Mouse (Mus musculus) heart, embryonic 12.5 days (tissue): ENCODE results near the gene Slc35c2. TPM values are rescaled to one million over a fixed set of nuclear protein-coding genes. Genes with fewer than 3 reads are reported as not detected.

Experiments used
- ATAC-seq: fragments of 200-750 bp; cut with Nextera tagmentation; 2 replicates; pipeline ENCODE4 v1.8.0; 2017; ENCODE audit warnings: moderate TSS enrichment, moderate library complexity; ENCODE audit not compliant: insufficient number of reproducible peaks, low FRiP score
- H3K27ac ChIP-seq: fragments of 300-500 bp; sonication (generic); 2 replicates; pipeline ENCODE4 v1.5.1; 2016; ENCODE audit warnings: mild to moderate bottlenecking, moderate library complexity; ENCODE audit not compliant: poor library complexity, severe bottlenecking
- H3K27me3 ChIP-seq: fragments of 300-500 bp; sonication (generic); replicated peaks from 2 replicates; pipeline ENCODE4 v1.6.1; 2016; ENCODE audit warnings: mild to moderate bottlenecking, moderate library complexity
- H3K36me3 ChIP-seq: fragments of 300-500 bp; sonication (generic); 2 replicates; pipeline ENCODE4 v1.6.1; 2016; ENCODE audit warnings: mild to moderate bottlenecking, moderate library complexity
- H3K4me1 ChIP-seq: fragments of 300-500 bp; sonication (generic); replicated peaks from 2 replicates; pipeline ENCODE4 v1.6.1; 2016; ENCODE audit warnings: mild to moderate bottlenecking
- H3K4me2 ChIP-seq: fragments of 300-500 bp; sonication (generic); 2 replicates; pipeline ENCODE4 v1.6.1; 2016; ENCODE audit warnings: mild to moderate bottlenecking, moderate library complexity
- H3K4me3 ChIP-seq: fragments of 300-500 bp; sonication (generic); 2 replicates; pipeline ENCODE4 v1.5.1; 2016; ENCODE audit warnings: mild to moderate bottlenecking
- H3K9ac ChIP-seq: fragments of 300-500 bp; sonication (generic); 2 replicates; pipeline ENCODE4 v1.6.1; 2016; ENCODE audit warnings: mild to moderate bottlenecking, moderate library complexity
- H3K9me3 ChIP-seq: fragments of 300-500 bp; sonication (generic); replicated peaks from 2 replicates; pipeline ENCODE4 v1.6.1; 2016; ENCODE audit warnings: mild to moderate bottlenecking, moderate library complexity
- WGBS: fragments of 180-500 bp; shearing (Covaris S2); methylation state at CpG from one replicate; pipeline ENCODE4 v1.1.7; 2016; 5-methylcytosine and 5-hydroxymethylcytosine counted together
- polyA plus RNA-seq: library from polyadenylated mRNA; unstranded; fragments of >200 nt; fragmentation: Nextera tagmentation; extraction: Ambion mirVana; gene quantifications from 2 replicates; pipeline ENCODE4 v1.2.1, GENCODE M21; 2016

Gene Slc35c2
- polyA plus RNA-seq, 1 experiment from 2014 or later = 39.7 TPM

DNA sequence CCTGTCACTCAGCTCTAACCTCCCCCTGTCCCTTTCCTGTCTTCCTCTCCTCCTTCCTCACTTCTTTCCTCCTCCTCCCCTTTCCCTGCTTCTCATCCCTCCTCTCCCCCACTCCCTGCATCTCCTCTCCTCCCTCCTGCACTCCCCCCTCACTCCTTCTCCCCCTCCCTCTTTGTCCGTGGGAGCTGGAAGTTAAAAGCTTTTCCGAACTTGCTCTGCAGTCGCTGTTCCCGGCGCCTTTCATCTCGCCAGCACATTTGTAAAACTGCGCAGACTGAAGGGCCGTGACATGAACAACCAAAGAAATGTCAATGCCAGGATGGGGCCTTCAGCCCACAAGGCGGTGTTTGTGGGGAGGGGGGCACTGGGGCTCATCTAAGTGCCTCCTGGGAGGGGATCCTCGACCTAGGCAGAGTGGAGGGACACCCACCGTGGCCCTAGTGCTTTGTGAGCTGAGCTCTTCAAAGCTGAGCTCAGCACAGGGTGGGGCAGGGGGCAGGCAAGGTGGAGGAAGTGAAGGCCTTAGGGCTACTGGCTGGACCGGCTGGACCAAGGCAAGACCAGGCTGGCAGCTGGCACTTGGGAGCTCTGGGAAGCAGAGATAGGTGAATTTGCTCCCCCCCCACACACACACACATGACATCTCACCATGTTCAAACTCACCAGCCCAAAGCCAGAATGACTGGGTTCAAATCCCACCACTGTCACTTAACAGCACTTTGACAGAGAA lies 49.1 kb downstream of the Slc35c2 start:
- Histone ChIP-seq H3K27ac (no peak overlapping the region), H3K4me3 (no peak overlapping the region), H3K4me2 (no peak overlapping the region), H3K9ac (no peak overlapping the region), H3K4me1 (peaks cover 15% of the 10 kb centered on the region), H3K27me3 (peaks cover 99% of the 10 kb centered on the region), H3K36me3 (no peaks in the 10 kb centered on the region), H3K9me3 (no peaks in the 10 kb centered on the region)
- ATAC-seq = no peak
- WGBS = 13% methylated on average over 12 of the region's 12 CpGs

DNA sequence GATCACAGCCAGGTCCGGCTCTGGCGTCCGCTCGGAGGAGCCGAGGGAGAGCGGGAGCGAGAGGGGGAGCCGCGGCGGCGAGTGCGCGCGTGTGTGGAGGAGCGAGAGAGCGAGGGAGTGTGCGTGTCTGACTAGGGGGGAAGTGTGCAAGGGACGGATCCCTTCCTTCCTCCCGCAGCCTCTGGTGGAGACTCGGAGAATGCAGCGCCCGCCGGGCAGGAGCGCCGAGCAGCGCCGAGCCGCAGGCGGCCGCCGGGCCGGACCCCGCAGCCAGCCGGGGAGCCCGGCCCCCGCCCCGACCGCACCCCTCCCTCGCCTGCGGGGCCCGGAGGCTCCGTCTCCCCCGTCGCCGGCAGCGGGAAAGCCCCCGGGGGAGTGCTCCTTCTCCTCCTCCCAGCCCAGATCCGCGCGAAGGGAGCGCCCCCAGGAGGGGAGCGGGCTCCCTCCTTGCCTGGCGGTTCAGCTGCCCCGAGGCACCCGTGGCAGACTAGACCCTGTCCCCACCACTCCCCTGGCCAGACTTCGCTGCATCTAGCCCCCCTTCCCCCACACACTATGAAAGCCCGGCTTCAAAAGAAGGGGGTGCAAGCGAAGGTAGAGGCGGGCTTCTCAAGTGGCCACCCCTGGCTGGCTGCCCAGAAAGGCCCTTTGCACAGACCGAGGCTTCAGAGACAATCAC lies 52.9 kb downstream of the Slc35c2 start, which contains the start of gene Cdh22:
Gene Cdh22 (minus strand): TSS at position 241 of the 679 bp plus-strand sequence.
- peaks cover 18% of the 10 kb centered on the region for H3K4me1 ChIP-seq
- under 1% methylated on average over 55 of the region's 60 CpGs for WGBS

DNA sequence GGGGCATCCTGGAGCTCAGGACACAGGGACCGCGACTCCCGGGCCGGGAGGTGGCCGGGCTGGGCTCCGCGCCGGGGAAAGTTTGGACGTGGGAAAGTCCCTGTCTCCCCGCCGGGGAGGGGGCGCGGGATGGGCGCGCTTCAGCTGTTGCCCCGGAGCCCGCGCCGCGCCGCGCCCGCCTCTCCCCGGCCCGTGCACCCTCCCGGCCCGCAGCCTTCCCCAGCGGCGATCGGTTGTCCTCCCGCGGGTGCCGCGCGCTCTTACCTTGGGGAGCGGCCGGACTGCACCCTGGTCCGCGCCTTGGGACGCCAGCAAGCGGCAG lies 53.4 kb downstream of the Slc35c2 start:
- H3K4me1 ChIP-seq = peaks cover 18% of the 10 kb centered on the region
- no peak overlapping the region for H3K27ac ChIP-seq
- no peaks in the 10 kb centered on the region for H3K9me3 ChIP-seq
- H3K27me3 ChIP-seq = peaks cover 99% of the 10 kb centered on the region
- ATAC-seq = 0 out of 2 replicates have a peak, but pooled peaks have one; percentile 27
- H3K4me3 ChIP-seq = peak overlapping the region; percentile 55
- WGBS = under 1% methylated on average over 33 of the region's 41 CpGs
- H3K9ac ChIP-seq = peak overlapping the region; percentile 49
- H3K4me2 ChIP-seq = peak overlapping the region; percentile 94
- no peaks in the 10 kb centered on the region for H3K36me3 ChIP-seq

More for the DNA sequence above, 52.9 kb downstream of the Slc35c2 start, which contains the start of gene Cdh22:
- Histone ChIP-seq H3K27ac (no peak within 1 kb of the TSS), H3K4me2 (peak within 1 kb of the TSS; percentile 94), H3K36me3 (no peaks in the 10 kb centered on the region), H3K9me3 (no peaks in the 10 kb centered on the region), H3K27me3 (peaks cover 99% of the 10 kb centered on the region), H3K4me3 (peak within 1 kb of the TSS; percentile 55), H3K9ac (peak within 1 kb of the TSS; percentile 49)
- ATAC-seq = peak; percentile 63; the same call in 1 of the 2 replicates

DNA sequence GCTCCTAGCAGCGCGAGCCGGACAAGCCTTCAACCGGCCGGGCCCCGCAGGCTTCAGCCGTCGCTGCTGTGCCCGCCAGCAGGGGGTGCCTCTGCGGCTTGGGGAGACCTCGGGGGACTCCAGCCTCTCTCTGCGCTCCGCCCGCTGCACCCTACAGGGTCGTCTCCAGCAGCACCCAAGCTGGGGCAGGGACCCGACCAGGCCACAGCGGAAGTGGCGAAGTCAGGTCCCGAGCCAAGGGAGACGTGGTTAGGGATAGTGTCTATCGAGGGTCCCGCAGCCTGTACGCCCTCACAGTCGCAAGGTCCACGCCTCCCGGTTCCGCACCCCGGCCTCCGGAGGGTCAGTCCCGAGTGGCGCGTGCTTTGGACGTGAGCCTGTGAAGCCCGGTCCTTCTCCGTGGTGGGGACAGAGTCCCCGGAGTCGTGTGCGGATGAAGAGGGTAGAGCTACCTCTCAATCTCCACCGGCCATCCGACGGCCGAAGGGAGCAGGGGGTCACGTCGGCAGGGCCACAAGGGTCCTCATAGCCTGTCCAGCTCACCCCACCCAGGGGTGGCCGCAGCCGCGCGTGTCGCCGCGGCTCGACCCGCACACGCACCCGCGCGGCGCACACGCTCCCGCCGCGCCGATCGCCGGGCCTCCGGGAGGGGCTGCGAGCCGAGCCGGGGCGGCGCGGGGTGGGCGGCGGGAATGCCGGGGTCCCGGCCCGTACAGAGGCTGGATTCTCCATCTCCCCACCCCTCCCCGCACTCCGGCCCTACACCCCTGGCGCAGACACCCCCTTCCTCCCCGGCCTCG lies 54.0 kb downstream of the Slc35c2 start:
- Histone ChIP-seq H3K4me1 (peaks cover 18% of the 10 kb centered on the region), H3K9me3 (no peaks in the 10 kb centered on the region), H3K27me3 (peaks cover 99% of the 10 kb centered on the region), H3K9ac (peak overlapping the region; percentile 49; the same call in 1 of the 2 replicates), H3K4me3 (peak overlapping the region; percentile 55), H3K36me3 (no peaks in the 10 kb centered on the region), H3K27ac (no peak overlapping the region), H3K4me2 (peak overlapping the region; percentile 94)
- under 1% methylated on average over 78 of the region's 82 CpGs for WGBS
- ATAC-seq = 0 out of 2 replicates have a peak, but pooled peaks have one; percentile 27

DNA sequence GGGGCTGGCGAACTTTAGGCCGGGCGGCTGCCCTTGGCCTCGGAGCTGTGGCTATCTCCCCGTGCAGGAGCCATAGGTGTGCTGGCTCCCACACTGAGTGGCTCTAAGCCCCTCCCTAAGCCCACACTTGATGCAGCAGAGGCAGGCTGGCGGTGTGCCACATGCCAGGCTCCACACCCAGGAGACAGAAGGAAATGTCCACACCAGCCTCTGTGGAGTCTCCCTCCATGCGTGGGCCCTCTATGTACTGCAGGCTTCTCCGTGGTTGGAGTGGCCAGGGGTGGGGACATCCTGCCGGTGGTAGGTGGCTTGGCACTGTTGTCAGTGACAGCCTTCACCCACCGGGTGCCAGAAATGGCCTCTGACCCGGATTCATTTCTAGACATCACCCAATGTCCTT lies 58.6 kb downstream of the Slc35c2 start:
- H3K27me3 ChIP-seq = peaks cover 100% of the 10 kb centered on the region
- no peak overlapping the region for H3K27ac ChIP-seq
- H3K9me3 ChIP-seq = no peaks in the 10 kb centered on the region
- H3K4me3 ChIP-seq = no peak overlapping the region
- H3K4me2 ChIP-seq = no peak overlapping the region
- WGBS = 76% methylated on average over 11 of the region's 11 CpGs
- H3K36me3 ChIP-seq = no peaks in the 10 kb centered on the region
- peaks cover 7% of the 10 kb centered on the region for H3K4me1 ChIP-seq
- H3K9ac ChIP-seq = no peak overlapping the region
- ATAC-seq = no peak

Other genes starting within 250 kb of the Slc35c2 start
- gene Cd40, start 232.2 kb downstream of the Slc35c2 start, polyA plus RNA-seq = 7.2 and 7.7 TPM in 2 replicates
- gene 1700025C18Rik, start 197.1 kb downstream of the Slc35c2 start, polyA plus RNA-seq = not detected in 2 replicates
- not detected in 2 replicates for gene Cdh22, start 53.0 kb downstream of the Slc35c2 start, polyA plus RNA-seq
- gene Elmo2, start 38.6 kb upstream of the Slc35c2 start, polyA plus RNA-seq = 47.1 TPM in 2 replicates
- gene Zfp663, start 80.9 kb upstream of the Slc35c2 start, polyA plus RNA-seq = 0.08 TPM in 1 of 2 replicates, not detected in the other
- gene Zfp334, start 100.4 kb upstream of the Slc35c2 start, polyA plus RNA-seq = 9.7 and 10.1 TPM in 2 replicates
- 0.11 TPM in 1 of 2 replicates, not detected in the other for gene Ocstamp, start 112.5 kb upstream of the Slc35c2 start, polyA plus RNA-seq
- gene Slc13a3, start 185.4 kb upstream of the Slc35c2 start, polyA plus RNA-seq = 0.06 and 0.19 TPM in 2 replicates
- 22.6 and 23.2 TPM in 2 replicates for gene Trp53rka, start 205.5 kb upstream of the Slc35c2 start, polyA plus RNA-seq
- 5.7 and 6.3 TPM in 2 replicates for gene Slc2a10, start 215.9 kb upstream of the Slc35c2 start, polyA plus RNA-seq